Mouse (Mus musculus): Measurements from ENCODE around the gene Cntnap2.

Gene Cntnap2

DNA sequence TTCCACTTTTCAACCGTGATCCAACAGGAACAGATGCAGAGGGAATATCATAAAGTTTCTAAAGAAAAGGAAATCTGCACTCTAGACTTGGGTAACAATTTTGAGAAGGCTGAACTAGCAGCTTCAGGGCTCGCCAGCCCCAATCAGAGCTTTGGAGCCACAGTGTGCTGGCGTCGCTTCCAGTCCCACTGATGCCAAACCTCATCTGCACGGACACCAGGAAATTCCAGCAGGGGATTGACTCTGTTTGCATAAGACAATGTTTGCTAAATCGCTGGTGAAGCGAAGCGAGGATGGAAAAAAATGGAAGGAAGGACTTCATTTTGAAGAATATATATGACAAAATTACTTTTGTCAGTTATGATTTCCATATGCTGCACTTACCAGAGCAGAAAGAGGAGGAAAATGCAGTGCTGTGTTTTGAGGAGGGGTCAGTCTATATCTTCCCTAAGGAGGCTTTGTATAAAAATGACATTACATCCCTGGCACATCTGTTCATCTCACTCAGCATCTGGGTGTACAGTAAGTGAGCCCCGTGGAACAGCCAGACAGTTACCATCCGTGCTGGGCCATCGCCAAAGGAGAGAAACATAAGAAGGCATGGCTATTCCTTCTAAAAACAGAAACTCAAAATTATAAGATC is 2245.8 kb downstream of the Cntnap2 start:
- DNase-seq (ENCODE audit: low read depth, low spot score): no peak

GRCm38 (mm10) chr6:47306065-47306798 is 2247.1 kb downstream of the Cntnap2 start:
- DNase-seq (ENCODE audit: low read depth, low spot score): no peak

- no peak for DNase-seq (ENCODE audit: low read depth, low spot score)
These were observed 2247.8 kb downstream of the Cntnap2 start for GRCm38 (mm10) chr6:47306954-47307353.

DNA sequence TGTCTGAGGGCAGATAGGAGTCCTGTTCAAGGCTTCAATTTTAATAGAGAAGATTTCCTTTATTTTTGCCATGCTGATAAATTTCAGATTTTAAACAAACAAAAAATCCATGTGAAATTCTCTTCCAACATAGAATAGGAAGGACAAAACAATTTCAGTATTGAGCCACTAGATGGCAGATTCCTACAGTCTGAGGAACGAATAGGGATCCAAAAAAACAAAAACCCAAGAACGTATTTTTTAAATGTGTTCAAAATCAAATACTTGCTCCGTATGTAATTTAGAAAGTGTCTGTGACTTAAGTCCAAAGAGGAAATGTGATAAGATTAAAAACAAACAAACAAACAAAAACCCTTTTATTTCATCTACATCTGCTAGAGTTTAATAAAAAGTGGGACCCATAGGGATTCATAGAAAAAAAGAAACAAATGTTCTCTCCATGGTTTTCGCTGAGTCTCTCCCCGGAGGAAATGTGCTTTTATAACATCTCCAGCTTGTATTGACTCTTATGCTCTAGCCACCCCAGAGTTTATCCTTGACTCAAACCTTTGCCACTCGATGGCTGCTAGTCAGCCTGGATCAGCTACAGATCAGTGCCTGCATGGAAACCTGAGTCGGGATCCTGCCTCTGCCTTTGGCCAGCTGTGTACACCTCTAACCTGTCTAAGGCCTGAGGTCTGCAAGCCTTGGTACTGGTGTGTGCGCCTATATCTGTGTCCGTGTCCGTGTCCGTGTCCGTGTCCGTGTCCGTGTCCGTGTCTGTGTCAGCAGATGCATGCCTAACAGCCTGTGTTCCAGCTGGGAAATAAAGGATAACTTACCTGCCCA is 2255.6 kb downstream of the Cntnap2 start:
- DNase-seq (ENCODE audit: low read depth, low spot score): peak; percentile 29

- DNase-seq (ENCODE audit: low read depth, low spot score): no peak
These were observed 2256.3 kb downstream of the Cntnap2 start for GRCm38 (mm10) chr6:47315454-47315853.

DNA sequence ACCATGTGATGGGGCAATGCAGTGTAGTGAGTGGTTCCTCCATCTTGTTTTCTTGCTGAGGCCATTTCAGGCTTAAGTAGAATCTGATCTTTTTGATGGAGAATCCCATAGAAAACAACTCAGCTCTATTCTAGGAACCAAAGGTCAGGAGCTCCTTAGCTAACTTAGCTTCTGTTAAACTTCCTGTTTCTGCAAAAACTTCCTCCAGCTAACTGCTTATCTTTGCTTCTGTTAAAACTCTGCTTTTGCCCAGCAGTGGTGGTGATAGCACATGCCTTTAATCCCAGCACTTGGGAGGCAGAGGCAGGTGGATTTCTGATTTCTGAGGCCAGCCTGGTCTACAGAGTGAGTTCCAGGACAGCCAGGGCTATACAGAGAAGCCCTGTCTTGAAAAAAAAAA is 2258.1 kb downstream of the Cntnap2 start:
- no peak for DNase-seq (ENCODE audit: low read depth, low spot score)

GRCm38 (mm10) chr6:47318705-47319104 is 2259.5 kb downstream of the Cntnap2 start:
- no peak for DNase-seq (ENCODE audit: low read depth, low spot score)

DNA sequence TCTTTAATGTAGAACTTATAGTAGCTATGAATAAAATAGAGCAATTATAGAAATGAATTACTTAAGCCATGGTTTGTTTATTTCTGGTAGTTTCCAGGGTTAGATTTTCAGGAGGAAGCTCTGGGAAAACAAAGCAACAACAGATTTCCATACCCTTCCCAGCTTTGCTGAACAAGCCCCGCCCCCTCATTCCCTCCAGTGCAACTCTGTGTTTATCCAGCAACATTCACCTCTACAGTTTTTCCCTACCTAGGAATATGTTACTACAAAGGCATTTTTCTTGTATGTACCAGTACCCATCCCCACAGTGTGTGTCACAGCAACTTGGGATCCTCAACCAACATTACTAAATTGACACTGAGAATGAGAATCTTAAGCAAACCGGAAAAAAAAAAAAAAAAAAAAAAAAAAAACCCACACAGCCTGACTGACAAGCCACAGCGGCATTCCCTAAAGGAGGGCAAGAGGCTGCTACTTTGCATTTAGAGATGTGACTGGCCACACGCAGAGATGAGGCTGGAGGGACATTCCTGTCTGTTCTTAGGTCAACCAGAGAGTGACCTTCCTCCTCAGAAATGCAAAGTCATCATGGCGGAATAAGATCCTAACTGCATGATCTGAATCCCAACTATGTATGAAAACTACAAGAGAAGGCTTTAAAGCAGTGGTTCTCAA is 2260.3 kb downstream of the Cntnap2 start:
- no peak for DNase-seq (ENCODE audit: low read depth, low spot score)

- no peak for DNase-seq (ENCODE audit: low read depth, low spot score)
These were observed 2264.1 kb downstream of the Cntnap2 start for GRCm38 (mm10) chr6:47323169-47323835.

DNA sequence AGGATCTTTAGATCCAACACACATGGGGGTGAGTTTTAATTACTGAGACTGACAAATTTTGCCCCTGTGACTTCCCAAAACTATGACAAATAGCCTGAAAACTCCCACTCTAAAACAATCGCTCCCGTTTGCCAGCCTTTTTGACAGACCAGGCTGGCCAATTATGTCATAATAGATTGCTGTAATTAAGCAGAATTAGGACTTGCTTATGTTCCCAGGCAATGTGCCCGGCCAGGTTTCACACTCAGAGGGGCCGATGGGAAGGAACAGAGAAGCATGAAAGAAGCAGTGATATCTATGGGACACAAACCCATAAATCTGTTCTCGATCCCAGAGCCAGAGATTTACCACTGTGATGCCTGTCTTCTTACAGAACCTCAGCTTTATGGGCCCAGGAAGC is 2264.7 kb downstream of the Cntnap2 start:
- no peak for DNase-seq (ENCODE audit: low read depth, low spot score)

DNA sequence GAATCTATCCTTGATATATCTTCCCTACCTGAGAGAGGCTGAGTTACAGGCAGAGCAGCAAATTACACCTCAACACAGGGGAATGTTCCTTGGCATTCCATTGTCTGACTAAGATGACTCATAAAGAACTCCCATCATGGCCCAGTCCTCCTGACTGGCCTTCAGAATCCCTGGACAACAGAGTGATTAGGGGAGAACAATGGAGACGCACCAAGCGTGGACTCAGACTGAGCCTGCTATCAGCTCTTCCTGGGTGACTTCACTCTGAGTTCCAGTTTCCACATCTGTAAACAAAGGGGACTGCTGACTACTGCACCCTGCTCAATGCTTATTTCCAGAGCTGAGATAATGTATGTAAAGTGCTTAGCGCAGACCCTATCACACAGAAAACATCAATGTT is 2269.1 kb downstream of the Cntnap2 start:
- no peak for DNase-seq (ENCODE audit: low read depth, low spot score)

- DNase-seq (ENCODE audit: low read depth, low spot score): no peak
These were observed 2270.1 kb downstream of the Cntnap2 start for GRCm38 (mm10) chr6:47329212-47329611.

GRCm38 (mm10) chr6:47333016-47333415 is 2273.9 kb downstream of the Cntnap2 start:
- no peak for DNase-seq (ENCODE audit: low read depth, low spot score)

DNA sequence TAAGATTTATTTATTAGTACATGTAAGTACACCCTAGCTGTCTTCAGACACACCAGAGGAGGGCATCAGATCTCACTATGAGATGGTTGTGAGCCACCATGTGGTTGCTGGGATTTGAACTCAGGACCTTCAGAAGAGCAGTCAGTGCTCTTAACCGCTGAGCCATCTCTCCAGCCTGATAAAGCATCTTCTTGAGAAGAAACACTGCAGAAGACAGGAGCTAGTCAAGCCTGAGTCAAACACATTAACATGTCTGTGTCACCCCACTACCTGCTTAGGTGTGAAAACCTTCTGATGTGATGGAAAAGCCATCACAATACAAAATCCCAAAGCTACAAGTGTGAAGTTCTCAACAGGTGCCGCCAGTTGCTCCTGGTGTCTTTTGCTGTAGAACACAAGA is 2275.2 kb downstream of the Cntnap2 start:
- DNase-seq (ENCODE audit: low read depth, low spot score): no peak

DNA sequence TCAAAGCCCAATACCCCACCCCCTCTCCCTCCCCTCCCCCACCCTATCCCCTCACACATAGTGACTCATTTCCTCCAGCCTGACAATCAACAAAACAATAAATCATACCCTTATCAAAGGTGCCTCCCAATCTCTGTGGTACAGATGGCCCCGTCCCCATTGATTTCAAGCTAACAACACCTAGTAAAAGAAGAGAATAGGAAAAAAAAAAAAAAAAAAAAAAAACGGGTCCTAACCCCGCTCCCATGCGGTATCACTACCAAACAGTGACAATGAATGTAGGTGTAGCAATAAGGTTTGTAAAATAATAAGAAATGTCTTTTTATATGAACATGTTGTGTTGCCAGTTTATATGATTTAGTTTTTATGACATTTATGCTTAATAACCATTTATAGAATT is 2278.1 kb downstream of the Cntnap2 start:
- DNase-seq (ENCODE audit: low read depth, low spot score): no peak

- no peak for DNase-seq (ENCODE audit: low read depth, low spot score)
These were observed 2279.0 kb downstream of the Cntnap2 start for GRCm38 (mm10) chr6:47338113-47338512.

GRCm38 (mm10) chr6:47340813-47341502 is 2281.8 kb downstream of the Cntnap2 start:
- no peak for DNase-seq (ENCODE audit: low read depth, low spot score)

DNA sequence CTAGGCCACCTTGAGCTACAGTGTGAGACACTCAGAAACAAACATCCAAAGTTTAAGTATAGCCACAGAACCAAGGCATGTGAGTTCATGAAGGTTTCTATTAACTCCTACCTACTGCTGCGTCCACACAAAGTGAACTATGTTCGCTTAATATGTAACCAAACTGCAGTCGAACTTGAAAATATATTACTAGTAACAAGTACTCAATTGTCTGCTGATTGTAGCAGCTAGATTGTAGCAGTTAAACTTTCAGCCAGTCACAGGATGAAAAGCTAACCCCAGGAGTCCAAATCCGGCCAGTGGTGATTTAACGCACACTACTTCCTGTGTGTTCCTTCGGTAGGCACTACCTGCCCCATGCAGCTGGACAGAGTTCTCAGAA is 2282.3 kb downstream of the Cntnap2 start:
- no peak for DNase-seq (ENCODE audit: low read depth, low spot score)

GRCm38 (mm10) chr6:47343245-47343644 is 2284.1 kb downstream of the Cntnap2 start:
- no peak for DNase-seq (ENCODE audit: low read depth, low spot score)

DNA sequence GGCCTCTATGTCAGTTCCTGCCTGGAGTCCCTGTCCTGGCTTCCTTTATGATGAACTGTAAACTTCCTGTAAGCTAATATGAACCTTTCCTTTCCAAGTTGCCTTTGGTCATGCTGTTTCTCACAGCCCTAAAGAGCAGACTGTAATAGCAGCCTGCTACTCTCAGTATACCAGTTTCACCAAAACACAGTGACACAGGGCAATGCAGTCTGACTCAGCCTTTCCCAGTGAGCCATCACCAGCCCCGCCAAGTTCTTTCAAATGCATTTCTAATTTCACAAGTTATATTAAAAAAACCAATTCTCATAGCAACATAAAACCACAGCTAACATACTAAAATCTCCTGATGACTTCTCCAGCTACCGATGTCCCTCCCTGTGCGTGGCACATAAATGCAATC is 2285.5 kb downstream of the Cntnap2 start:
- DNase-seq (ENCODE audit: low read depth, low spot score): no peak

Data from embryo, embryonic 11.5 days (tissue).